Mouse (Mus musculus) testis, adult 2 months (tissue): ENCODE measurements around the gene BC055324.

Experiments used
- CTCF ChIP-seq: fragments of 200-500 bp; IDR thresholded peaks from 2 replicates; pipeline ENCODE4 v1.5.1; 2012; ENCODE audit warnings: low read depth, mild to moderate bottlenecking, inconsistent platforms, low read length, moderate library complexity; ENCODE audit not compliant: control insufficient read depth, insufficient read depth, insufficient replicate concordance
- POLR2A ChIP-seq: fragments of 200-500 bp; IDR thresholded peaks from 2 replicates; pipeline ENCODE4 v1.6.1; 2012; ENCODE audit warnings: low read depth, mild to moderate bottlenecking, inconsistent platforms, low read length, moderate library complexity; ENCODE audit not compliant: control insufficient read depth

DNA sequence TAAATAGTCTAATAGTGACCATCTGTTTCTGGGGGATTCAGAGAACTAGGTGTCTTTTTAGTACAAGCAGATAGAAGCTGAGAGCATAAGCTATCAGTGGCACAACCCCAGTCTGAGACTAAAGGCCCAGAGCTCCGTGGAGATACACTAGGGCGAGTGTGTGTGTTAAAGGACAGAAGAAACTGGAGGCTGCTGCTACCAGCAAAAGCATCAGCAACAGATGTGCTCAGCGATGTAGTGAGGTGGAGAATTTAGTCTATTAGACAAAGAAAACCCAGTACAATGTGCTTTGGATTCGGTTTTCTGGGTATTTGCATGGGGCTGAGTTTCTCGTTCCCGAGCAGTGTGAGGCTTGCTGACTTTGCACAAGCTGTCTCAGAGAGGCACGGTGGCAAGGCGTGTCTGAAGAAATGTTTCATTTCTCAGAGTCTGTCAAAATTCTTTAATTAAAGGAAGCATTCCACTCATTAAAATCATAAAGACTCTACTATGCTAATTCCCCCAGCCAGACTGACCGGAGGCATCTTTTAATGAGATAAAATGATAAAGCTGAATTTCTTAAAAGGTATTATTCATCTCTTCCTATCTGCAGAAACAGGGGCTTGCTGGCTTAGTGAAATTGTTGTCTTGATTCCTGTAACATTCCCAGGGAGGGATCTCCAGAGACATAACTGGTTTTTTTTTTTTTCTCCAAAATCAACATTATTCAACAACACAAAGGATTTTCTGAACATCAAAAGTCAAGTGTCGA is 46.0 kb upstream of the BC055324 start:
- TF ChIP-seq CTCF: no peak
- TF ChIP-seq POLR2A: no peak
